Mouse (Mus musculus) layer of hippocampus, adult 9-11 months (tissue): ENCODE measurements at regions not wholly inside any gene's neighbourhood (a gene's known extent, or its start where the extent isn't known, plus 50 kb on each side); places are given as distances from the start of the nearest gene placed in this dataset.
A peak's percentile ranks its signal among the peaks of the same experiment; 100 is the strongest.
"Not testable (repeated sequence)": the region's sequence is repeated elsewhere in the genome, so short reads cannot be mapped to it uniquely, and the experiment has no call there.

ENCODE experiments used
- DNase-seq: peaks from one replicate; pipeline ENCODE4 v3.0.0; 2022

- not testable (repeated sequence) for DNase-seq
Measured at GRCm38 (mm10) chr5:55677811-55678210, 1679.5 kb downstream of the Stim2 start.

- no peak for DNase-seq
Measured at GRCm38 (mm10) chr5:55691114-55691742, 1692.9 kb downstream of the Stim2 start.

- DNase-seq, result peak; percentile 13
Measured at GRCm38 (mm10) chr5:55704512-55704911, 1706.2 kb downstream of the Stim2 start.

GRCm38 (mm10) chr5:55711786-55712185 lies 1713.5 kb downstream of the Stim2 start:
- DNase-seq, result no peak

- DNase-seq, result no peak
Measured at GRCm38 (mm10) chr5:55735143-55735542, 1736.8 kb downstream of the Stim2 start.

GRCm38 (mm10) chr5:55761777-55762176 lies 1763.5 kb downstream of the Stim2 start:
- no peak for DNase-seq

GRCm38 (mm10) chr5:55791755-55792629 lies 1793.7 kb downstream of the Stim2 start:
- DNase-seq, result no peak

GRCm38 (mm10) chr5:55792717-55793116 lies 1794.4 kb downstream of the Stim2 start:
- no peak for DNase-seq
